Mouse (Mus musculus): ENCODE data around the gene Ghrhr.

Ghrhr gene

DNA sequence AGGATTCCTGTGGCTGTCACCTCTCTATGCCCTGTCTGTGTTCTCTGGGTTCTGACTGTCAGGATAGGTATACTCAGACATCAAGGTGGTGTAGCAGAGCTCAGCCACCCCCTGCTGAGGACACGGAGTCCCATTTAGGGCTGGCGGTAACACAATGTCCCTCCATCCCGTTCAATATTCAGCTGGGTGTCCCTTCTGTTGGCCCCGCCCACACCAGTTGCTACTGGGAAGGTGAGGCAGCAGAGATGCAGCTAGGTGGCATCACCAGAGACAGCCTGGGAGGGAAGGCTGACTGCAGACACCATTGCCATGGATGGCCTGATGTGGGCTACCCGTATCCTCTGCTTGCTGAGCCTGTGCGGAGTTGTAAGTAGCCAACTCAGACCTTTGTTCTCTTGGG is at the start of gene Ghrhr:
Gene Ghrhr, plus strand, starts transcription at position 220 of the 400 bp plus-strand sequence.
- DNase-seq (ENCODE audit: low spot score) = no peak

GRCm38 (mm10) chr6:55326299-55326698 is 49.8 kb upstream of the Ghrhr start:
- DNase-seq (ENCODE audit: low spot score) = peak; percentile 83

- DNase-seq (ENCODE audit: low spot score) = peak; percentile 87
Observed at GRCm38 (mm10) chr6:55327326-55327725, 48.8 kb upstream of the Ghrhr start.

DNA sequence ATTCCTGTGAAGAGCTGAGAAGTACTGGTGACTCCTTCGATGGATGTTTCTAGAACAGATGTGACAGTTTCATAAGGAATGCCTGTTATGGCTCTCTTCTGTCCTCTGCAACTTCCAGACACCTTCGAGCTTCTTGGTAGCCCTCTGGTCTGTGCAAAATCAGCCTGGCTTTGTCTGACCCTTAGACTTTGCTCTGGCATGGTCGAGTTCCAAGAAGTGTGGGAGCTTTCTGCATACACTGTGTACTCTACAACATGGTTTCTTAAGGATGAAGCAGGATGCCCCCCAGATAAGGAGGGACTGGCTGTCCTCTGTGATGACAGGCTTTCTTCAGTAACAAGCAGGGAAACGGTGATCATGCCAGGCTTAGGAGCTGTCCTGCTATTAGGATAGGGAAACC is 47.9 kb upstream of the Ghrhr start:
- DNase-seq (ENCODE audit: low spot score) = no peak

GRCm38 (mm10) chr6:55331315-55331714 is 44.8 kb upstream of the Ghrhr start:
- peak; percentile 57 for DNase-seq (ENCODE audit: low spot score)

GRCm38 (mm10) chr6:55332100-55332772 is 43.9 kb upstream of the Ghrhr start:
- DNase-seq (ENCODE audit: low spot score) = no peak

- DNase-seq (ENCODE audit: low spot score) = no peak
Observed at GRCm38 (mm10) chr6:55332773-55333109, 43.4 kb upstream of the Ghrhr start.

DNA sequence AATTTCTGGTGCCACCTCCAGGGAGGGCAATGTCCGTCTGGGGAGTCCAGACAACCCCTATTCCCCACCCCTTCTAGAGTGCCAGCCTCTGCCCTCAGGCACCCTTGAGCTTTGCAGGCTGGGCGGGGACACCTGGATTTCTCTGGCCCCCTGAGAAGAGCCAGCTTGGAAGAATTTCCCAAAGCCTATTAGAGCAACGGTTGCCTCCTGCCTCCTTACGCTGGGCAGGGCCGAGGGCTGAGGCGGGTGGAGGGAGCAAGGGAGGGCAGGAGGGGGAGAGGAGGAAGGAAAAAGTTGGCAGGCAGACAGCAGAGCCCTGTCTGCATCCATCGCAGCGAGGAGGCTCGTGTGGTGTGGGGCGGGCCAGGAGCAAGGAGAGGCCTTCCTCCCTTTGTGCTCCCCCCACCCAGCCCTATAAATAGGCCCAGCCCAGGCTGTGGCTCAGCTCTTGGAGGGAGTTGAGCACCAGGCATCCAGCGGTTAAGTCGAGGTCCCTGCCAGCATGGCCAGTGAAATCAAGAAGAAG is 40.0 kb upstream of the Ghrhr start, which contains the start of gene Aqp1:
Gene Aqp1, plus strand, starts transcription at position 444 of the 526 bp plus-strand sequence.
- DNase-seq (ENCODE audit: low spot score) = peak; percentile 86

DNA sequence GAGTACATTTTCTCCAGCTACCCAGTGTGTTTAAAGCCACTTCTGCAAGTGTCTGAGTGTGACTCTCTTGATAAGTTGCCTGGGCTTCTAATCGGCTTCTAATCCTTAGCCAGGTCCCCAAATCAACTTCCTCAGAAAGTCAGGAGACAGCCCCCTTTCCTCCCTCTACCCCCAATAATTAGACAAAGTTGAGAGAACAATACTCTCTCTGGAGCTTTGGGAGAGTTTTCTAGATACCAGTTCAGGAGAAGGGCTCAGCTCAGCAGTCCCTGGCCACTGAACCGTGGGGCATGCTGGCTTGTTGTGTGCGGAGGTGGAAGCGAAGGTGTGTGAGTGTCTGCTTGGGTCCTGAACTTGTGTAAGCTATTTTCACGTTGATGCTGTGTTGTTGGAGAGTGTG is 38.9 kb upstream of the Ghrhr start:
- no peak for DNase-seq (ENCODE audit: low spot score)

DNA sequence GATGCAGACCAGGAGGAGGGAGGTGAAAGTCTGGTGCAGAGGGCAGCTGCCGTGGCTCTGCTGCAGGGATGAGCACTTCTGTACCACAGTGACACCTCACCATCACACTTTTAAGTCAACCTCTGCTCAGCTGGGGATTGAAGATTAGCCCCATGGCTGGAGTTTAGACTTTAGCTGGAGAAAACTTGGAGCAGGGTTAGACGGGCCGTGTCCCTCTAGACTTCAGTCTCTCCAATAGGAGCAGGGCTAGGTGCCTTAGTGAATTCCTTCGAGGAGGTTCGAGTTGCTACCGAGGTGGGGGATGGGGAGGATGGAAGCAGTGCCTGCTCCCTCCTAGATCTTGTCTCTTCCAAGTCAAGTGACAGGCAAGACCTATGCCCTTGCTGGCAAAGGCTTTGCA is 38.0 kb upstream of the Ghrhr start:
- no peak for DNase-seq (ENCODE audit: low spot score)

GRCm38 (mm10) chr6:55338934-55339825 is 36.9 kb upstream of the Ghrhr start:
- no peak for DNase-seq (ENCODE audit: low spot score)

- peak; percentile 62 for DNase-seq (ENCODE audit: low spot score)
Observed at GRCm38 (mm10) chr6:55341688-55342087, 34.4 kb upstream of the Ghrhr start.

GRCm38 (mm10) chr6:55342328-55342727 is 33.8 kb upstream of the Ghrhr start:
- peak; percentile 48 for DNase-seq (ENCODE audit: low spot score)

DNA sequence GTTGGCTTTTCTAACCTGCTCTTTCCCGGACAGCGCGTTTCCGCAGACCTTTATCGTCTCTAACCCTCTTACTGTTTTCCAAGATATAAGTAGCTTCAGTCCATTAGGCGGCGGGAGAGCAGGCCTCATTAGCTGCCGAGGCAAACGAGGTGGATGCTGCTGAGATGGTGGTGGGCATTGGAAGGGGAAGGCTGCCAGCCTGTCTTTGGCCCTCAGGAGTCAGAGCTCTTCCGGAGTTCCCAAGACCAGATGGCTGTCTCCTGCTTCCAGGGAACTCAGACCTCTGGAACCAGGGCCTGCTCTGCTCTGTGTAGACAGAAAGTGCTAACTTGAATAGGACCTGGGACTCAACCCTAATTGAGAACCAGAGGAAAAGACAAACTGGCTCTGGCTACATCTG is 32.6 kb upstream of the Ghrhr start:
- no peak for DNase-seq (ENCODE audit: low spot score)

DNA sequence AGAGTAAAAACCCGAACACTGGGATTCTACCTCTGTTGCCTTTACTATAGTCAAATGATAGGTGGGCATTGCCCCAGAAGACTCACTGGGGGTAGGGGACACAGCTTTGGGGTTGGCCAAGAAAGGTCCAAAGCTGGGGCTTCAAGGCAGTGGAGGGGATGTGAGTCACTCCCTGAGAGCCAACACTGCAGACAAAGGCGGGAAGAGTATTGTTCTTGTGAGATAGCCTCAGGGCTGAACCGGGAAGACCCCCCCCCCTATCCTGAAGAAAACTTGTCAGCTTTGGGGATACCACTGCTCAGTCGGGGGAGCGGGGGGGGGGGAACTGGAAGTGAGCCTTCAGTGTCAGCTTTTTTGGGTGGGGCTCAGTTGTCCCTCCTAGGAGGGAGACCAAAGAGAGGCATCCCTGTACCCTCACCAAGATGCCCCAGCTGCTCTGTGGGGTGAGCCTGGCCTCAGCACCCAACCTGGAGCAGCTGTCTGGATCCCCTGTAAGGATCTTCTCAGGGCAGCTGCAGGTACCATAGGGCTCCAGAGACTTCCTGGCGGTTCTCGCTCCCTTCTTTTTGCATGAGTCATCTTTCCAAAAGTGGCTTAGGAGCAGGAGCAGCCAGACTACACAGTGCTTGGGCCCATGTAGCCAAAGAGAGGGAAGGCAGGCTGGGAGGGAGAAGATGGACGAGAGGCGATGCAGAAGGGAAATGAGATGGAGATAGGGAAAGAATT is 31.6 kb upstream of the Ghrhr start:
- no peak for DNase-seq (ENCODE audit: low spot score)

GRCm38 (mm10) chr6:55345264-55345663 is 30.8 kb upstream of the Ghrhr start:
- DNase-seq (ENCODE audit: low spot score) = no peak

GRCm38 (mm10) chr6:55346491-55346890 is 29.6 kb upstream of the Ghrhr start:
- no peak for DNase-seq (ENCODE audit: low spot score)

GRCm38 (mm10) chr6:55347711-55348571 is 28.2 kb upstream of the Ghrhr start:
- no peak for DNase-seq (ENCODE audit: low spot score)

GRCm38 (mm10) chr6:55349231-55349630 is 26.9 kb upstream of the Ghrhr start:
- no peak for DNase-seq (ENCODE audit: low spot score)

DNA sequence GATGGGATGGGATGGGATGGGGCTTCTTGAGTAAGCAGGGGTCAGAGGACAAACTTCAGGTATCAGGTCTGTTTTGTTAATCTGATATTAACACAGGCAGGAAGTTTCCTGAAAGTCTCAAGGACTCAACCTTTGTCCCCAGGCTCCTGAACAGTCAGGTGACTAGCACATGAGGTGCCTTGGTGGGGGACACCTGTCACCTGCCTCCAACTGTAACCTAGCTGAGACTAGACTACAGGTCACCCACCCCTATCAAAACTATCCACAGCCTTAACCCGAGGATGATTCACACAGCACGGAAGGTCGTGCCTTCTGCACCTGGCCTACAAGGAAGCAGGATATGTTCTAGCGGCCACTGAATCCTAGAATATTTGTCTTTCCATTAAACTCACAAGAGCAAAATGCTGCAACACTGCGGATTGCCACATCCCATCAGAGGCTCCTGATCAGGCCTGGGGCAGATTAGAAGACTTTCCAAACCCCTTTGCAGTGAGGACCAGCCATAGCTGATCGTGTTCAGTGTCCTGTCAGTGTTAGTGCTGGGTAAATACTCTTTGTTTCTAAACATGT is 25.6 kb upstream of the Ghrhr start:
- no peak for DNase-seq (ENCODE audit: low spot score)

DNA sequence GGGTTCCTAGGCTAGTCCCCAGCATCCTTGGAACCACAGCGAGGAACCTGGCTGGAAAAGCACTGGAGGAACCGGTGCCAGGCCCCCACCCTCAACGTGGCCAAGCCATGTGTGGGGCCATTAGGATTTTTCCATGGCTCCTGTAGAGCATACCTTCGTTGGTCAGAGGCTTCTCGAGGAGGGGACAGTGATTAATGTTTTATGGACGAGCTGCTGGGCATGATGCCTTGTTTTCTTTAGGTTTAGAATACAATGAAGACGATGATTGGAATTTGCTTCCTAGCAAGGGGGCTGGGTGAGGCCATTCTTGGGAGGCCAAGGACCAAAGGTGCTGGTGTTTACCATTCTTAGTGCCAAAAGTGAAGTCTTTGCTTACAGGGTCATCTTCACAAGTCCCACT is 24.4 kb upstream of the Ghrhr start:
- no peak for DNase-seq (ENCODE audit: low spot score)
